Mouse (Mus musculus): Measurements from ENCODE around the gene Cnih1.

GRCm38 (mm10) chr14:46821873-46822716 is 33.9 kb upstream of the Cnih1 start, which contains the start of gene Gmfb:
- TF ChIP-seq CTCF (IDR thresholded peaks at IDR 0.05) (peak; percentile 55), EP300 (IDR thresholded peaks at IDR 0.05) (peak; percentile 68; the same call in 1 of the 2 replicates)
